Mouse (Mus musculus): ENCODE data around the gene Dctn1.

DNA sequence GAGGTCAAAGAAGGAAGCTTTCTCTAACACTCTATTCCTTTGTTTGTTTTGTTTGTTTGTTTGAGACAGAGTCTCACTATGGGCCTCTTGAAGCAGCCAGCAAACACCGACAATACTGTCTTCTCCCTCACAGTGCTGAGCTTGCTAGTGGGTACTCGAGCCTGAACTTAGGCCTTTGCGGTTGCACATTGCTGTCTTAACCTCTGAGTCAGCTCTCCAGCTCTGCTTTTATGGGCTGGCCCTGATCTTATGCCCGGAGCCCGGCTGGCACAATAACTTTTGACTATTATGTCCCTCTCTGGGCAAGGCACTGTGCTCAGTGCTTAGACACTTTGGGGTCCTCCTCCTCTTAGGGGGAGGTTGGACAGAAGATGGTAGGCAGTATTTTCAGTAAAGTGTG, 4.2 kb downstream of the Dctn1 start:
- TF ChIP-seq GATA1 (IDR thresholded peaks at IDR 0.05; ENCODE audit: borderline replicate concordance, low read length) (no peak), FLI1 (IDR thresholded peaks at IDR 0.05; ENCODE audit: low read length) (no peak)
